Mouse (Mus musculus): ENCODE results near the gene Rpl23a. TPM values are rescaled to one million over a fixed set of nuclear protein-coding genes. Genes with fewer than 3 reads are reported as not detected.
A peak's percentile ranks its signal among the peaks of the same experiment; 100 is the strongest.

Gene Rpl23a
- polyA plus RNA-seq, 1 experiment from 2014 or later, result 774 TPM

- H3K9me3 ChIP-seq (replicated peaks), result no peaks in the 10 kb centered on the region
- WGBS, result 92% methylated on average over 3 of the region's 3 CpGs
- H3K27ac ChIP-seq (replicated peaks), result no peak overlapping the region
- no peak for ATAC-seq (ENCODE audit: low FRiP score)
- H3K4me1 ChIP-seq, result peaks cover 38% of the 10 kb centered on the region
- H3K36me3 ChIP-seq, result peaks cover 4% of the 10 kb centered on the region; the same call in 1 of the 2 replicates
- no peak overlapping the region for H3K9ac ChIP-seq (replicated peaks)
- H3K4me3 ChIP-seq (replicated peaks), result no peak overlapping the region
- no peak overlapping the region for H3K4me2 ChIP-seq
- no peaks in the 10 kb centered on the region for H3K27me3 ChIP-seq (replicated peaks)
Measured at GRCm38 (mm10) chr11:78174506-78174905, 8.9 kb downstream of the Rpl23a start.

GRCm38 (mm10) chr11:78172748-78173383, 10.5 kb downstream of the Rpl23a start:
- Histone ChIP-seq H3K4me2 (no peak overlapping the region), H3K27ac (replicated peaks) (no peak overlapping the region), H3K36me3 (no peaks in the 10 kb centered on the region), H3K4me1 (peaks cover 22% of the 10 kb centered on the region), H3K4me3 (replicated peaks) (no peak overlapping the region), H3K27me3 (replicated peaks) (no peaks in the 10 kb centered on the region), H3K9ac (replicated peaks) (no peak overlapping the region), H3K9me3 (replicated peaks) (no peaks in the 10 kb centered on the region)
- 89% methylated on average over 19 of the region's 19 CpGs for WGBS
- ATAC-seq (ENCODE audit: low FRiP score), result no peak

GRCm38 (mm10) chr11:78172034-78172747, 11.2 kb downstream of the Rpl23a start:
- no peaks in the 10 kb centered on the region for H3K36me3 ChIP-seq
- peaks cover 15% of the 10 kb centered on the region for H3K4me1 ChIP-seq
- H3K9me3 ChIP-seq (replicated peaks), result no peaks in the 10 kb centered on the region
- no peak overlapping the region for H3K9ac ChIP-seq (replicated peaks)
- no peak overlapping the region for H3K27ac ChIP-seq (replicated peaks)
- no peak overlapping the region for H3K4me3 ChIP-seq (replicated peaks)
- H3K27me3 ChIP-seq (replicated peaks), result no peaks in the 10 kb centered on the region
- no peak for ATAC-seq (ENCODE audit: low FRiP score)
- 86% methylated on average over 16 of the region's 16 CpGs for WGBS
- no peak overlapping the region for H3K4me2 ChIP-seq

GRCm38 (mm10) chr11:78171328-78171727, 12.1 kb downstream of the Rpl23a start:
- Histone ChIP-seq H3K9me3 (replicated peaks) (no peaks in the 10 kb centered on the region), H3K4me1 (peaks cover 8% of the 10 kb centered on the region), H3K4me3 (replicated peaks) (no peak overlapping the region), H3K36me3 (no peaks in the 10 kb centered on the region), H3K4me2 (no peak overlapping the region), H3K9ac (replicated peaks) (no peak overlapping the region), H3K27me3 (replicated peaks) (no peaks in the 10 kb centered on the region), H3K27ac (replicated peaks) (no peak overlapping the region)
- ATAC-seq (ENCODE audit: low FRiP score), result no peak
- 71% methylated on average over 4 of the region's 4 CpGs for WGBS

GRCm38 (mm10) chr11:78170306-78170705, 13.1 kb downstream of the Rpl23a start:
- Histone ChIP-seq H3K4me3 (replicated peaks) (no peak overlapping the region), H3K36me3 (no peaks in the 10 kb centered on the region), H3K27ac (replicated peaks) (no peak overlapping the region), H3K9me3 (replicated peaks) (no peaks in the 10 kb centered on the region), H3K27me3 (replicated peaks) (no peaks in the 10 kb centered on the region), H3K4me2 (no peak overlapping the region), H3K4me1 (peaks cover 10% of the 10 kb centered on the region), H3K9ac (replicated peaks) (no peak overlapping the region)
- whole genome bisulfite sequencing, result 94% methylated on average over 15 of the region's 15 CpGs
- no peak for ATAC-seq (ENCODE audit: low FRiP score)

- Histone ChIP-seq H3K27ac (replicated peaks) (no peak overlapping the region), H3K36me3 (no peaks in the 10 kb centered on the region), H3K4me1 (peaks cover 12% of the 10 kb centered on the region), H3K4me2 (no peak overlapping the region), H3K9ac (replicated peaks) (no peak overlapping the region), H3K9me3 (replicated peaks) (no peaks in the 10 kb centered on the region), H3K27me3 (replicated peaks) (no peaks in the 10 kb centered on the region), H3K4me3 (replicated peaks) (no peak overlapping the region)
- no peak for ATAC-seq (ENCODE audit: low FRiP score)
- WGBS, result 60% methylated on average over 19 of the region's 19 CpGs
Measured at GRCm38 (mm10) chr11:78168541-78169468, 14.6 kb downstream of the Rpl23a start.

GRCm38 (mm10) chr11:78167257-78167959, 16.0 kb downstream of the Rpl23a start:
- H3K4me3 ChIP-seq (replicated peaks), result no peak overlapping the region
- no peak overlapping the region for H3K9ac ChIP-seq (replicated peaks)
- no peak overlapping the region for H3K27ac ChIP-seq (replicated peaks)
- no peaks in the 10 kb centered on the region for H3K27me3 ChIP-seq (replicated peaks)
- 93% methylated on average over 14 of the region's 14 CpGs for WGBS
- H3K9me3 ChIP-seq (replicated peaks), result no peaks in the 10 kb centered on the region
- no peak for ATAC-seq (ENCODE audit: low FRiP score)
- H3K4me1 ChIP-seq, result peaks cover 26% of the 10 kb centered on the region
- no peaks in the 10 kb centered on the region for H3K36me3 ChIP-seq
- no peak overlapping the region for H3K4me2 ChIP-seq

- no peak overlapping the region for H3K9ac ChIP-seq (replicated peaks)
- H3K4me3 ChIP-seq (replicated peaks), result no peak overlapping the region
- no peaks in the 10 kb centered on the region for H3K27me3 ChIP-seq (replicated peaks)
- WGBS, result 80% methylated on average over 6 of the region's 6 CpGs
- no peak for ATAC-seq (ENCODE audit: low FRiP score)
- H3K36me3 ChIP-seq, result peaks cover 5% of the 10 kb centered on the region; the same call in 1 of the 2 replicates
- H3K4me1 ChIP-seq, result peaks cover 34% of the 10 kb centered on the region
- H3K9me3 ChIP-seq (replicated peaks), result no peaks in the 10 kb centered on the region
- H3K4me2 ChIP-seq, result no peak overlapping the region
- no peak overlapping the region for H3K27ac ChIP-seq (replicated peaks)
Measured at GRCm38 (mm10) chr11:78166640-78167039, 16.7 kb downstream of the Rpl23a start.

- no peaks in the 10 kb centered on the region for H3K9me3 ChIP-seq (replicated peaks)
- peak overlapping the region; percentile 80 for H3K4me2 ChIP-seq
- peak overlapping the region; percentile 98 for H3K27ac ChIP-seq (replicated peaks)
- no peaks in the 10 kb centered on the region for H3K27me3 ChIP-seq (replicated peaks)
- ATAC-seq (ENCODE audit: low FRiP score), result no peak
- 58% methylated on average over 4 of the region's 4 CpGs for WGBS
- H3K4me3 ChIP-seq (replicated peaks), result peak overlapping the region; percentile 99
- H3K4me1 ChIP-seq, result peaks cover 38% of the 10 kb centered on the region
- peak overlapping the region; percentile 55; the same call in 1 of the 2 replicates for H3K9ac ChIP-seq (replicated peaks)
- H3K36me3 ChIP-seq, result peaks cover 8% of the 10 kb centered on the region
Measured at GRCm38 (mm10) chr11:78166161-78166560, 17.2 kb downstream of the Rpl23a start.

- Histone ChIP-seq H3K4me1 (peaks cover 42% of the 10 kb centered on the region), H3K9me3 (replicated peaks) (no peaks in the 10 kb centered on the region), H3K27ac (replicated peaks) (peak overlapping the region; percentile 98), H3K4me3 (replicated peaks) (peak overlapping the region; percentile 99), H3K4me2 (peak overlapping the region; percentile 80), H3K27me3 (replicated peaks) (no peaks in the 10 kb centered on the region), H3K9ac (replicated peaks) (peak overlapping the region; percentile 55), H3K36me3 (peaks cover 13% of the 10 kb centered on the region)
- 2% methylated on average over 16 of the region's 16 CpGs for WGBS
- peak; percentile 28 for ATAC-seq (ENCODE audit: low FRiP score)
Measured at GRCm38 (mm10) chr11:78165761-78166109, 17.6 kb downstream of the Rpl23a start.
